Mouse (Mus musculus): Measurements from ENCODE around the gene Alppl2.

Gene Alppl2

GRCm38 (mm10) chr1:87089828-87090227 is at the start of gene Alppl2:
Alppl2 (minus strand) TSS chr1:87089928.
- in situ Hi-C loops (cut with MseI, MboI) = no loop called here

- in situ Hi-C loops (cut with MseI, MboI) = no loop called here
Measured at GRCm38 (mm10) chr1:87131803-87132202, 42.1 kb upstream of the Alppl2 start.

DNA sequence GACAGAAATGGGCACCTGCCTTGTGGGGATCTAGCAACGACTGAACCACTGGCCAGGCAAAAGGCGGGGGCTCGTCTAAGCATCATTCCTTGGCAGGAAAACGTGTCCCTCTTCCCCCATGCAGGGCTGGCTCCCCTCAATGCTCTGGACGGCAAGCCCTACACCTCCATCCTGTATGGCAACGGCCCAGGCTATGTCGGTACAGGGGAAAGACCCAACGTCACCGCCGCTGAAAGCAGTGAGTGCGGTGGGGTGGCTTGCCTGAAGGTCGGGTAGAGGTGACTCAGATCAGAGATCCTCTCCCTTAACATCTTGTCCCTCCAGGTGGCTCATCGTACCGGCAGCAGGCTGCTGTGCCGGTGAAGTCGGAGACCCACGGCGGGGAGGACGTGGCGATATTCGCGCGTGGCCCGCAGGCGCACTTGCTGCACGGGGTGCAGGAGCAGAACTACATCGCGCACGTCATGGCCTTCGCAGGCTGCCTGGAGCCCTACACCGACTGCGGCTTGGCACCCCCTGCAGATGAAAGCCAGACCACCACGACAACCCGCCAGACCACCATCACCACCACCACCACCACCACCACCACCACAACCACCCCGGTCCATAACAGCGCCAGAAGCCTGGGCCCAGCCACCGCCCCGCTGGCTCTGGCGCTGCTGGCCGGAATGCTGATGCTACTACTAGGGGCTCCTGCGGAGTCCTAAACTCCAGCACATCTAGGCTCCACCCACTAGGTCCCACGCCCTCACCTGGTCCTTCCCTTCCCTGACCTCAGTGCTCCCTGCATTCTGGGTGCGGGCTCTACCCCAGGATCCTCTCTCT is 37.7 kb upstream of the Alppl2 start:
- in situ Hi-C loops (cut with MseI, MboI) = no loop called here

- in situ Hi-C loops (cut with MseI, MboI) = no loop called here
Measured at GRCm38 (mm10) chr1:87124673-87125072, 34.9 kb upstream of the Alppl2 start, which contains the start of gene Akp3. Akp3 (plus strand) TSS chr1:87124973.

- in situ Hi-C loops (cut with MseI, MboI) = no loop called here
Measured at GRCm38 (mm10) chr1:87114784-87115183, 25.1 kb upstream of the Alppl2 start.

DNA sequence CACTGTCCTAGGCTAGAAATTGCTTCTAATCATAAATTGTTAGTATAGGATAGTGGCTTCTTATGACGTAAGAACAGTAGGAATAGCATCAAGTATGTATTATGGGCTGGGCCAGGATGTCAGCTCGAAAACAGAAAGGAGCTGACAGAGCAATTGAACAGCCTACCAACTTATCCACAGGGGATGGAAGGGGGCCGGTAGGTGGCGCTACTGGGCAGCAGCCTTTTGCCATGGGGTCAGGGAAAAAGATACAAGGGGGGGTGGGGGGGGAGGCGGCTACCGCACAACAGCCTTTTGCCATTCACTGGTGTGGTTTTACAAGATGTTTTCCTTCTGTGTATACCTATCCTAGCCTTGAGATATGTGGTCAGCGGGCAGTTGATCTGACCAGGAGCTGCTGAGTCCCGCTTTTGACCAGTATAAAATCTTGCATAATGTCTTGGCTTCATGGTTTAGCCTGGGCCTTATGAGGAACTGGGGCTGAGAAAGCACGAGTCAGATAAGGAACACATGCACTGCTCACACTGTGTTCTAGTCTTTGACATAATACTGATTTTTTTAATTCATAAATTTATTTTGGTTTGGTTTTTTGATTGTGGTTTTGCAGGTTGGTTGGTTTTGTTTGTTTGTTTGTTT is 22.1 kb upstream of the Alppl2 start:
- in situ Hi-C loops (cut with MseI, MboI) = no loop called here

DNA sequence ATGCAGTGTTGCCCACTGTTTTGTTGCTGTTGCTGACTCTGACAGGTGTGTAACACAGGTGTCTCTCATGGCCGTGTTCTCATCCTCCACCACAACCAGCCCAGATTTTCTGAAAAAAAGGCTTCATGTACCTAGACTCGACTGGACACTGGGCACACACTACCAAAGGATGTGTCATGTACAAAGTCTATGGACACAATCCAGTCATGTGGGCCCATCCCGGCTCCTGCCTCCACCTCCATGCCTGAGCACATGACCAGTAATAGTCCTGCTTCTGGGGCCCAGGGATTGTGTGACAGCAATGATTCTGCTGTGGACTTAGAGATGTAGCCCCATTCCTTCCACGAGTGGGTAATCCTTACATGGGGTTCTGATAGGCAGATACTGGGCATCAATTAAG is 18.8 kb upstream of the Alppl2 start:
- in situ Hi-C loops (cut with MseI, MboI) = loop anchor here in 1 of 2 experiments (5.0 kb wide), 1 partner anchor 74 kb away; the partner anchor contains the start of gene Prss56

GRCm38 (mm10) chr1:87106536-87106935 is 16.8 kb upstream of the Alppl2 start:
- in situ Hi-C loops (cut with MseI, MboI) = loop anchor here in 1 of 2 experiments (5.0 kb wide), 1 partner anchor 76 kb away; the partner anchor contains the start of gene Prss56

GRCm38 (mm10) chr1:87103936-87104335 is 14.2 kb upstream of the Alppl2 start:
- in situ Hi-C loops (cut with MseI, MboI) = no loop called here

DNA sequence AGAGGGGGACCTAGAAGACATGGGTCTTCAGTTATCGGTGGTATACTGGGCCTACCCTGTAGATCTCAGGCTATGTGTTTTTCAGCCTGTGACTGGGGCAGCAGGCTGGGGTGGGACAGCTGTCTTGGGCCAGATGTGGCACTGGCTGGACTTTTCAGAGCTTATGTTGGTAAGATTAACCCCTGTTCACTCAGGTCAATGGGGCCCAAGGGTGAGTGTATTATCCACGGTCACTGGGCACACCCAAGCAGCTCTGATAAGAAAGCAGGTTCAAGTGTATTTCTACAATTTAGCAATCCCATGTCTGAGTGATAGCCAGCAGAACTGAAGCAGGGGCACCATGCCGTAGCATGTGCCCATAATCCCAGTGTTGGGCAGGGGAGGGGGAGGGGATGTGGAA is 12.4 kb upstream of the Alppl2 start:
- in situ Hi-C loops (cut with MseI, MboI) = no loop called here

GRCm38 (mm10) chr1:87101411-87101810 is 11.7 kb upstream of the Alppl2 start, which contains the start of gene Alpi:
Alpi (minus strand) TSS chr1:87101606.
- in situ Hi-C loops (cut with MseI, MboI) = no loop called here

DNA sequence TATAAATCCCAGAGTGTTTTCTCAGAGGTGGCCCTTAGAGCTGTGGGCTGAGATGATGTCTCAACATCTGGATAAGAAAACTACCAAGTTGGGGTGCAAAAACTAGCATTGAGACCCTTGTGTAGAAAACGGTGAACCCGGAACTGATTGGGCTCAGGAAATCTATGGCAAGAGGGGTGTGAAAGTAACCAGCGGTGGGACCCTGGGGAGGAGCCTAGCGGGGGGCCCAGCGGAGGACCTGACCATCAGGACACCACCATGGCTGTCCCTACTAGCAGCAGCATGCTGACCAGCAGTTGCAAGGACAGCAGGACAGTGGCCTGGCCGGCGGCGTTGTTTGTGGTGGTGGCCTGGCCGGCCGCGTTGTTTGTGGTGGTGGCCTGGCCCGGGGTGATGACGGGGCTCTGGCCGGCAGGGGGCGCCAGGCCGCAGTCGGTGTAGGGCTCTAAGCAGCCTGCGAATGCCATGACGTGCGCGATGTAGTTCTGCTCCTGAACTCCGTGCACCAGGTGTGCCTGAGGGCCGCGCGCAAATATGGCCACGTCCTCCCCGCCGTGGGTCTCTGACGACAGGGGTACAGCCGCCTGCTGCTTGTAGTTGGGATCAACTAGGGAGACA is 8.7 kb upstream of the Alppl2 start:
- in situ Hi-C loops (cut with MseI, MboI) = no loop called here

DNA sequence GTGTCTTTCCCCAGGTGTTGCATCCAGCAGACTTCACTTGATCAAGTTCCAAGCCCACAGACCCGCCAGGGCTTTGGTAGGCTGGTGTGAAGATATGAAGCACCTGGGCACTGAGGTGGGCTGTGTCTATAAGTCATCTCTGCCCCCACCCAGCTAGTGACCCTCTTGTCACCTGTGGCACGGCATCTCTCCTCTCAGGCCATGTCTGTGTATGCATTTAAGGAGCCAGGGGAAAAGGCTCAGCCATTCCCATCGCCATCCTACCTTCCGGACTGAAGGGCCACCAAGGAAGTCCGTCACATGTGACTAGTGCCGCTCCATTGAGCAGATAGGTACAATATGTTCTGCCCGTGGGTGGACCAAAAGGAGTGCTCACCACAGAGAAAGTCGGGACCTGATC is 5.9 kb upstream of the Alppl2 start:
- in situ Hi-C loops (cut with MseI, MboI) = no loop called here

- in situ Hi-C loops (cut with MseI, MboI) = no loop called here
Measured at GRCm38 (mm10) chr1:87089251-87089650, 477 bp downstream of the Alppl2 start.

DNA sequence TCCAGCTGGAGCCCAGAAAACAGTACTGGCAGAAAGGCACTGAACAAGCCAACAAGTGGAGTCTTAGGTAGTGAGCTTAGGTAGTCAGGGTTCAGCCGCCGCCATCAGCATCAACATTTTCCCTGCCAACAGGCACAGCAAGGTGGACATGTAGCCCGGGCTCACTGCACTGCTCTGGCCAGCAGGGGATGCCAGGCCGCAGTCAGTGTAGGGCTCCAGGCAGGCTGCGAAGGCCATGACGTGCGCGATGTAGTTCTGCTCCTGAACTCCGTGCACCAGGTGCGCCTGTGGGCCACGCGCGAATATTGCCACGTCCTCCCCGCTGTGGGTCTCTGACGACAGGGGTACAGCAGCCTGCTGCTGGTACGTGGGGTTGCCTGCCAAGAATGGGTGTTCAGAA is 2.8 kb downstream of the Alppl2 start:
- in situ Hi-C loops (cut with MseI, MboI) = no loop called here

- in situ Hi-C loops (cut with MseI, MboI) = no loop called here
Measured at GRCm38 (mm10) chr1:87086196-87086595, 3.5 kb downstream of the Alppl2 start.

GRCm38 (mm10) chr1:87073776-87074175 is 16.0 kb downstream of the Alppl2 start:
- in situ Hi-C loops (cut with MseI, MboI) = no loop called here

DNA sequence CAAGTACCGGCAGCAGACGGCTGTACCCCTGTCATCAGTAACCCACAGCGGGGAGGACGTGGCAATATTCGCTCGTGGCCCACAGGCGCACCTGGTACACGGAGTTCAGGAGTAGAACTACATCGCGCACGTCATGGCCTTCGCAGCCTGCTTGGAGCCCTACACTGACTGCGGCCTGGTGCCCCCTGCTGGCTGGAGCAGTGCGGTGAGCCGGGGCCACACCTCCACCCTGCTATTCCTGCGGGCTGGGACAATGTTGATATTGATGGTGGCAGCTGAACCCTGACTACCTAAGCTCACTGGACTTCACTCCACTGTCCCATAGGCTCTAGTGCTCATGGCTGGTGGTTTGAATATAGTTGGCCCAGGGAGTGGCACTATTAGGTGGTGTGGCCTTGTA is 19.0 kb downstream of the Alppl2 start:
- in situ Hi-C loops (cut with MseI, MboI) = no loop called here

- in situ Hi-C loops (cut with MseI, MboI) = no loop called here
Measured at GRCm38 (mm10) chr1:87060913-87061312, 28.8 kb downstream of the Alppl2 start.

- in situ Hi-C loops (cut with MseI, MboI) = no loop called here
Measured at GRCm38 (mm10) chr1:87059042-87059665, 30.6 kb downstream of the Alppl2 start.

- in situ Hi-C loops (cut with MseI, MboI) = no loop called here
Measured at GRCm38 (mm10) chr1:87057075-87057474, 32.7 kb downstream of the Alppl2 start.

DNA sequence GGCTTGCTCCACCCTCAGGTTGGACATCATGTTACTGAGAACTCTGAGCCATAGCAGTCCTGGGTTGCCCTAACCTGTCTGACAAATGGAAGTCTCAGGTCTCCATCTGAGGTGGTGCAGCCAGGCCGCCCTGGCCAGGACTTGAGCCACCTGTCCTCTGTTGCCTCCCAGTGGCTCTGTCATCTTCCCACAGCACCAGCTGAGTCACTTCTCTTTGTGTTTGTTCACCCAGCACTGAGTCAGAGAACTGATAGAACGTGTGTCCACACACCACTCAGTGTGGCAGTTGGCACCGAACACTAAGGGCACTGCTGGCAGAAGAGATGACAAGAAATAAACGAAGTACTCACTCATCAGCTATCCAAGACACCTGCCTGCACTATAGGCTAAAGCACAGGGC is 38.4 kb downstream of the Alppl2 start:
- in situ Hi-C loops (cut with MseI, MboI) = no loop called here
